Mouse (Mus musculus) left cerebral cortex, postnatal 10 days (tissue): Measurements from ENCODE around the gene Itpr2. TPM values are rescaled to one million over a fixed set of nuclear protein-coding genes. Genes with fewer than 3 reads are reported as not detected.
A peak's percentile ranks its signal among the peaks of the same experiment; 100 is the strongest.

Experiments used
- DNase-seq, 2 experiments: peaks; one replicate each; pipeline ENCODE4 v3.0.0; 2021 to 2022; ENCODE audit warnings: low spot score in 2 of 2, mixed read lengths in 1 of 2; ENCODE audit errors: extremely low spot score in 1 of 2
- intact Hi-C: fragments of 180-260 bp; cut with DNase I; formaldehyde crosslinking; loops from one replicate; pipeline ENCODE4 v1.15.1; 2025
- total RNA-seq, 2 experiments: library from RNA; stranded (reverse); gene quantifications; 2 replicates each; pipeline ENCODE4 v1.2.3; 2021

The Itpr2 gene
- total RNA-seq, 2 experiments from 2014 or later = 17.0 to 19.3 TPM

DNA sequence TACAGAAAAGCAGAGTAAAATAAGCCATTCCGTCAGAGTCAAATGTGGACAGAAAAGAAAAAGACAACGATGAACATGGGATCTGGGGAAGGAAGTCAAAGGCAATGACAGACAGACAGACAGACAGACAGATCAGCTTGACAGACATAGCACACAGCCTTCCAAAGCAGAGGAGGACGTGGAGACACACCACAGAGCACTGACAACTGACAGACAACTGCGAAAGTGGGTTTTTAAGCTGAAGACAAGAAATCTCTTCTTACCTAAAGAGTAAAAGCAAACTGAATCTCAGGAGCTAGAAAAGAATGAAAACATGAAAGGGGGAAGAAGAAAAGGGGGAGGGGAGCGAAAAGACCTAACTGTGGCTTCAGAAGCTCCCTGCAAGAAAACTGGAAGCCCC lies 243.3 kb downstream of the Itpr2 start:
- intact Hi-C loops = no loop called here
- no peak for DNase-seq

DNA sequence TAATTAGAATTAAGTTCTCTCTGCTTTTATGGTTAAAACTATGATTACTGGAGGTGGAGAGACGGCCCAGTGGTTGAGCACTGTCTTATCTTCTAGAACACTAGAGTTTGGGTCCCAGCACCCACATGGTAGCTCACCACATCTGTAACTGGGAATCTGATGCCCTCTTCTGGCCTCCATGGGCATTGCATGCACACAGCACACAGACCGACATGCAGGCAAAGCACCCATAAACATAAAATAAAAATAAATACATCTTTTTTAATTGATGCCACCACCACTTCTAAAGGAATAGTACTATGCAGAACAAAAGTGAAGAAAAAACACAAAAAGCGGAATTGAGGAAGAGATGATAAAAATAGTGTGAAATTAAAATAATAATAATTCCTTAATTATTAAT lies 243.8 kb downstream of the Itpr2 start:
- no peak for DNase-seq
- intact Hi-C loops = no loop called here

GRCm38 (mm10) chr6:146256947-146257670 lies 244.9 kb downstream of the Itpr2 start:
- no peak for DNase-seq
- intact Hi-C loops = no loop called here

- no peak for DNase-seq
Measured at GRCm38 (mm10) chr6:146256401-146256800, 245.6 kb downstream of the Itpr2 start.

GRCm38 (mm10) chr6:146255656-146256055 lies 246.4 kb downstream of the Itpr2 start:
- intact Hi-C loops = no loop called here
- no peak for DNase-seq

More at GRCm38 (mm10) chr6:146256401-146256800, 245.6 kb downstream of the Itpr2 start:
- intact Hi-C loops = no loop called here

GRCm38 (mm10) chr6:146254931-146255330 lies 247.1 kb downstream of the Itpr2 start:
- no peak for DNase-seq
- intact Hi-C loops = no loop called here

DNA sequence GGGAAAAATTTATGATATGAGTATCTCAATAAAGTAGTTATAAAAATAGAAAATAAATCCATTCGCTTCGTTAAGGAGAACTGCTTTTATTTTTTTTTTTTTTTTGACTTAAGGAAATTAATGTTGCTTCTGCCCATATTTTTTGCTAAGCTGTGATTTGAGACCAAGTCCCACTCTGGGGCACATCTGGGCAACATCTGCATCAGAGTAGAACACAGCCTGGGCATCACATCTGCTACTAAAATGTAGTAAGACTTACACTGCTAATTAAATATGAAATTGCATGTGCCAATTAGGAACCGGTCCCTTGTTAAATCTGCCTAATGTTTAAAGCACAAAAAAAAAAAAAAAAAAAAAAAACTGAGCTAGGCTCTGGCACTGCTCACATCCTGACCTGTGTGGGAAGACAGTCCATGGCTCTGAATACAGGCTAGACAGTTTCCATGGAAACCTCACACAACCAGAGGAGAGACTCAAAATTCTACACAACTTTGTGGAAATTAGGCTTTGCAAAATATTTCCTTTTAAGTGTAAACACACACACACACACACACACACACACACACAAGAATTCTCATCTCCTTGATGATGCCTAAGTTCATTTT lies 247.7 kb downstream of the Itpr2 start:
- no peak for DNase-seq
- intact Hi-C loops = no loop called here

- intact Hi-C loops = no loop called here
- DNase-seq = no peak
Measured at GRCm38 (mm10) chr6:146249096-146249495, 252.9 kb downstream of the Itpr2 start.

DNA sequence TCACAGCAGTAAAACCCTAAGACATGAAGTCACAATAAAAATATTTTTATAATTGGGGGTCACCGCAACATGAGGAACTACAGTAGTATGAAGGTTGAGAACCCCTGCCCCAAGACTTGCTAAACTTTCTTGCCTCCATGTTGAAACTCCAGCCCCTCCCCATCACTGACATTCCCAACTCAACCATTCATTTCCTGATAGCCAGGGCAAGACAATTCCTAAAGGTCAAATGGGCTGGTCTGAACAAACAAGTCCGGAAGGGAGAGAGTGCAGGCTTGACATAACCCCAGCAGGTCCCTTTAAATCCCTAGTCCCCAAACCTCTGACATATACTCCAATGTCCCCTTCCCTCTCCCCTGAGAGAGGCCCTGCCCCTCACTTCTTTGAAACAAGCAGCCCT lies 253.7 kb downstream of the Itpr2 start:
- intact Hi-C loops = no loop called here
- DNase-seq = no peak

- DNase-seq = no peak
- intact Hi-C loops = no loop called here
Measured at GRCm38 (mm10) chr6:146247906-146248305, 254.1 kb downstream of the Itpr2 start.

GRCm38 (mm10) chr6:146246368-146246767 lies 255.7 kb downstream of the Itpr2 start:
- intact Hi-C loops = no loop called here

GRCm38 (mm10) chr6:146245888-146246287 lies 256.1 kb downstream of the Itpr2 start:
- intact Hi-C loops = no loop called here

More at GRCm38 (mm10) chr6:146246368-146246767, 255.7 kb downstream of the Itpr2 start:
- DNase-seq = no peak

GRCm38 (mm10) chr6:146243068-146243467 lies 259.0 kb downstream of the Itpr2 start:
- DNase-seq = no peak

More at GRCm38 (mm10) chr6:146245888-146246287, 256.1 kb downstream of the Itpr2 start:
- no peak for DNase-seq

DNA sequence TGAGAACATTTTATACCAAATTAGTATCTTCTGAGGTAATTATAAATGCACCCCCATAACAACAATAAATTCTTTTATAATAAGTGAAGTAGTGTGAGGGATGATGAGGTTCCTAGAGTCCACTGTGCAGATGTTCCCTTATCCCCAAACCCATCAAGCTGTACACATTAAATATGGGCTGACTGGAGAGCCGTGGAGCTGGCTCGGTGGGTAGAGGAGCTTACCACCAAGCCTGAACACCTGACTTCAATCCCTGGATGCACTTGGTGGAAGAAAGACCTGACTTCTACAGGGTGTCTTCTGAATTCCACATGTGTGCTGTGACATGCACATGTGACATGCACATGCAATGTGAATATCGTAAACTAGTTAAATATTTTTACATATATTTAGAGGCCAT lies 260.7 kb downstream of the Itpr2 start:
- intact Hi-C loops = no loop called here
- DNase-seq = no peak

More at GRCm38 (mm10) chr6:146243068-146243467, 259.0 kb downstream of the Itpr2 start:
- intact Hi-C loops = no loop called here

- DNase-seq = no peak
- intact Hi-C loops = no loop called here
Measured at GRCm38 (mm10) chr6:146235165-146235564, 266.9 kb downstream of the Itpr2 start.

DNA sequence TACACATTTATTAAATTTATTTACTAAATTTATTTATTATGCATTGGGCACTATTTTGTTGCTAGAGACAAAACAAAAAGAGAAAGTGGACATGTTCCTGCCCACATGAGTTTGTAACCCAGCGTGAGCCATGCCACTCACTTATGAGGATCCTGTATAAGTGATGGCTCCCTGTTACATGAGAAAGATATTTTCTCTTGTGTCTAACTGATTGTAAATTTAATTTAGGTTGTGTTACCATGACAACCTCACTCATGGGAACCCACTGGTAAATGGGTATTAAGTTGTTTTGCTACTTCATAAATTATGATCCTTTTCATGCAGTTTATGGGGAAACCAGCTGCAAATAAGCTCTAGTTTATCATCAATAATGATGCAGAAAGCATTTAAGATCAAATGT lies 267.6 kb downstream of the Itpr2 start:
- intact Hi-C loops = no loop called here
- DNase-seq = no peak

- no peak for DNase-seq
- intact Hi-C loops = no loop called here
Measured at GRCm38 (mm10) chr6:146230903-146231302, 271.1 kb downstream of the Itpr2 start.

- intact Hi-C loops = no loop called here
- no peak for DNase-seq
Measured at GRCm38 (mm10) chr6:146230373-146230788, 271.6 kb downstream of the Itpr2 start.

GRCm38 (mm10) chr6:146229967-146230366 lies 272.1 kb downstream of the Itpr2 start:
- intact Hi-C loops = no loop called here
- DNase-seq = no peak

DNA sequence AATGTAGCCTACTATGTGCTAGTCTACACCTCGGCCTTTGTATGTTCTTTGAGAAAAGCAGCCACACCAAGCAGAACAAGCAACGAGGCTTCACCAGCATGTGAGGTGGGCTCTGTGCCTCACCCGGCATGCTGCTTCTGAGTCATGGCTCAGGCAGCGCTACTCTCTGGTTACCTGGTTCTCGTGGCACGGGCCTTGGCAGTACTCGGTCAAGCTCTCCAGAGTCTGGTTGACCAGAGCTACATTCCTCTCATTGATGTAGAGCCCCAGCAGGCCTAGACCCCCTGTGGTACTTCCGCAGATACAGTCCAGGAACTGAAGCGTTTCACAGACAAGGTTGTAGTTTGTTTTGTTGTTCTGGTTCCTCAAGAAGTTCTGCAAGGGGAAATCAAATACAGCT lies 272.5 kb downstream of the Itpr2 start:
- intact Hi-C loops = no loop called here
- DNase-seq = peak in 1 of 2 experiments; percentile 41
